17 mouse cellular contexts compared by ENCODE assay signal in the genomic region with DNA sequence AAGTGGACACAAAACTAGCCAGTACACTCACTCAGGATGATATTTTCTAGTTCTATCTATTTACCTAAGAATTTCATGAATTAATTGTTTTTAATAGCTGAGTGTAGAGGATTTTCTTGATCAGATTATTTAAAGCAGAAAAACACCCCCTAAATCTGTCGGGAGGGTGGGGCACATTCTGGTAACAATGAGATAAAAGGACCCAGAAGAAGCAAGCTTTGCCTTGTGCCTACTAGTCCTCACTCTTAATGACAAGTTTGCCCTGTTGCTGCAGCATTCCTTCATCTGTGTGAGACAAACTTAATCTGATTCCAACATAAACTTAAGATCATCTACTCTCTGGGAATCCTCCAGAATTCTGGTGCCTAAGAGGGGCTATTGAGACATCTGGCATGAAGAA.
"Had no signal": no experiment of that assay in that cellular context is flagged by ENCODE, and none has a peak within 500 bp of the region (broad histone marks: within the 10 kb centered on the region; RNA-seq: fewer than 3 reads in every experiment).

No protein-coding gene starts in this region.

- H3K4me1 ChIP-seq: midbrain, embryonic 10.5 days; midbrain, embryonic 12.5 days; neural tube, embryonic 13.5 days; neural tube, embryonic 15.5 days; stomach, embryonic 15.5 days had no signal

- ATAC-seq: midbrain, embryonic 16.5 days had no signal

- H3K9me3 ChIP-seq: midbrain, embryonic 10.5 days; midbrain, embryonic 12.5 days; neural tube, embryonic 15.5 days; stomach, embryonic 15.5 days had no signal

- H3K9ac ChIP-seq: lung, embryonic 14.5 days; midbrain, embryonic 12.5 days; neural tube, embryonic 13.5 days; neural tube, embryonic 15.5 days; stomach, embryonic 15.5 days had no signal

- DNase-seq: lung, adult 18-20 months; lung, embryonic 14.5 days; lung, postnatal 10 days; lung, postnatal 4 days; midbrain, embryonic 14.5 days; right cerebral cortex, postnatal 14 days; thymus, adult 2 months; thymus, postnatal 25 days; thymus, postnatal 4 days had no signal

- H3K27me3 ChIP-seq: midbrain, embryonic 12.5 days; neural tube, embryonic 13.5 days; neural tube, embryonic 15.5 days; stomach, embryonic 15.5 days had no signal

- H3K4me2 ChIP-seq: lung, embryonic 14.5 days; midbrain, embryonic 12.5 days; neural tube, embryonic 13.5 days; neural tube, embryonic 15.5 days; stomach, embryonic 15.5 days had no signal

- H3K27ac ChIP-seq: midbrain, embryonic 10.5 days; midbrain, embryonic 12.5 days; neural tube, embryonic 13.5 days; neural tube, embryonic 15.5 days; stomach, embryonic 15.5 days; stomach, postnatal 0 days had no signal

- H3K4me3 ChIP-seq: midbrain, embryonic 10.5 days; midbrain, embryonic 12.5 days; myocyte; neural tube, embryonic 13.5 days; neural tube, embryonic 15.5 days; stomach, embryonic 15.5 days had no signal

- H3K36me3 ChIP-seq: midbrain, embryonic 10.5 days; midbrain, embryonic 12.5 days; neural tube, embryonic 13.5 days; neural tube, embryonic 15.5 days; stomach, embryonic 15.5 days had no signal
